Mouse (Mus musculus): ENCODE results near the gene 1810010H24Rik. TPM values are rescaled to one million over a fixed set of nuclear protein-coding genes. Genes with fewer than 3 reads are reported as not detected.
"Not testable (repeated sequence)": the region's sequence is repeated elsewhere in the genome, so short reads cannot be mapped to it uniquely, and the experiment has no call there.

Gene 1810010H24Rik
- polyA plus RNA-seq, 1 experiment from 2014 or later, result 1.5 TPM

- Histone ChIP-seq H3K4me2 (no peak overlapping the region), H3K36me3 (peaks cover 99% of the 10 kb centered on the region), H3K27ac (no peak overlapping the region), H3K9me3 (replicated peaks) (no peaks in the 10 kb centered on the region), H3K4me1 (0 out of 2 replicates have a peak, but pooled peaks cover 11% of the 10 kb centered on the region), H3K27me3 (replicated peaks) (no peaks in the 10 kb centered on the region), H3K9ac (no peak overlapping the region), H3K4me3 (no peak overlapping the region)
- 86% methylated on average over 6 of the region's 6 CpGs for WGBS (ENCODE audit: insufficient replicate concordance)
- no peak for ATAC-seq
Observed at GRCm38 (mm10) chr11:107057391-107057790, 31.9 kb downstream of the 1810010H24Rik start.

GRCm38 (mm10) chr11:107059634-107060033 lies 34.2 kb downstream of the 1810010H24Rik start:
- ATAC-seq; H3K4me3 ChIP-seq; H3K9ac ChIP-seq; H3K4me2 ChIP-seq; H3K4me1 ChIP-seq; H3K27me3 ChIP-seq (replicated peaks); H3K27ac ChIP-seq; H3K9me3 ChIP-seq (replicated peaks): not testable (repeated sequence)
- H3K36me3 ChIP-seq, result peaks cover 95% of the 10 kb centered on the region
- WGBS (ENCODE audit: insufficient replicate concordance), result 70% methylated on average over 3 of the region's 3 CpGs

- H3K4me3 ChIP-seq, result no peak overlapping the region
- no peaks in the 10 kb centered on the region for H3K27me3 ChIP-seq (replicated peaks)
- no peak overlapping the region for H3K4me2 ChIP-seq
- 0 out of 2 replicates have a peak, but pooled peaks cover 3% of the 10 kb centered on the region for H3K4me1 ChIP-seq
- no peaks in the 10 kb centered on the region for H3K9me3 ChIP-seq (replicated peaks)
- H3K27ac ChIP-seq, result no peak overlapping the region
- ATAC-seq, result no peak
- no peak overlapping the region for H3K9ac ChIP-seq
- peaks cover 95% of the 10 kb centered on the region for H3K36me3 ChIP-seq
- WGBS (ENCODE audit: insufficient replicate concordance), result 70% methylated on average over 1 of the region's 1 CpGs
Observed at GRCm38 (mm10) chr11:107060941-107061340, 35.5 kb downstream of the 1810010H24Rik start.

- WGBS (ENCODE audit: insufficient replicate concordance), result 88% methylated on average over 3 of the region's 3 CpGs
- ATAC-seq, result no peak
- H3K27ac ChIP-seq, result no peak overlapping the region
- H3K9ac ChIP-seq, result no peak overlapping the region
- 0 out of 2 replicates have a peak, but pooled peaks cover 3% of the 10 kb centered on the region for H3K4me1 ChIP-seq
- no peak overlapping the region for H3K4me2 ChIP-seq
- H3K27me3 ChIP-seq (replicated peaks), result no peaks in the 10 kb centered on the region
- H3K4me3 ChIP-seq, result no peak overlapping the region
- no peaks in the 10 kb centered on the region for H3K9me3 ChIP-seq (replicated peaks)
- H3K36me3 ChIP-seq, result peaks cover 95% of the 10 kb centered on the region
Observed at GRCm38 (mm10) chr11:107063067-107063466, 37.6 kb downstream of the 1810010H24Rik start.

GRCm38 (mm10) chr11:107064590-107064989 lies 39.1 kb downstream of the 1810010H24Rik start:
- Histone ChIP-seq H3K36me3 (peaks cover 90% of the 10 kb centered on the region), H3K4me2 (no peak overlapping the region), H3K27ac (no peak overlapping the region), H3K4me1 (0 out of 2 replicates have a peak, but pooled peaks cover 3% of the 10 kb centered on the region), H3K4me3 (no peak overlapping the region), H3K9me3 (replicated peaks) (no peaks in the 10 kb centered on the region), H3K27me3 (replicated peaks) (no peaks in the 10 kb centered on the region), H3K9ac (no peak overlapping the region)
- 81% methylated on average over 1 of the region's 1 CpGs for WGBS (ENCODE audit: insufficient replicate concordance)
- no peak for ATAC-seq

GRCm38 (mm10) chr11:107065216-107065785 lies 39.8 kb downstream of the 1810010H24Rik start:
- no peak for ATAC-seq
- H3K9ac ChIP-seq, result no peak overlapping the region
- H3K4me2 ChIP-seq, result no peak overlapping the region
- no peaks in the 10 kb centered on the region for H3K27me3 ChIP-seq (replicated peaks)
- peaks cover 92% of the 10 kb centered on the region for H3K36me3 ChIP-seq
- no peaks in the 10 kb centered on the region for H3K9me3 ChIP-seq (replicated peaks)
- H3K27ac ChIP-seq, result no peak overlapping the region
- H3K4me3 ChIP-seq, result no peak overlapping the region
- 81% methylated on average over 11 of the region's 11 CpGs for WGBS (ENCODE audit: insufficient replicate concordance)
- no peaks in the 10 kb centered on the region for H3K4me1 ChIP-seq

Other genes starting within 250 kb of the 1810010H24Rik start
- 7.0 and 7.3 TPM in 2 replicates for gene Polg2, start 246.1 kb upstream of the 1810010H24Rik start, polyA plus RNA-seq (2016; fragmentation: Nextera tagmentation; extraction: Ambion mirVana)
- 174 and 177 TPM in 2 replicates for gene Ddx5, start 236.5 kb upstream of the 1810010H24Rik start, polyA plus RNA-seq (2016; fragmentation: Nextera tagmentation; extraction: Ambion mirVana)
- 12.6 and 12.7 TPM in 2 replicates for gene Cep95, start 236.4 kb upstream of the 1810010H24Rik start, polyA plus RNA-seq (2016; fragmentation: Nextera tagmentation; extraction: Ambion mirVana)
- 4.3 and 5.1 TPM in 2 replicates for gene Smurf2, start 105.0 kb upstream of the 1810010H24Rik start, polyA plus RNA-seq (2016; fragmentation: Nextera tagmentation; extraction: Ambion mirVana)
- gene Kpna2, start 26.1 kb upstream of the 1810010H24Rik start, polyA plus RNA-seq (2016; fragmentation: Nextera tagmentation; extraction: Ambion mirVana), result 360 and 381 TPM in 2 replicates
- gene Bptf, start 106.4 kb downstream of the 1810010H24Rik start, polyA plus RNA-seq (2016; fragmentation: Nextera tagmentation; extraction: Ambion mirVana), result 12.6 and 12.7 TPM in 2 replicates
- gene Nol11, start 163.7 kb downstream of the 1810010H24Rik start, polyA plus RNA-seq (2016; fragmentation: Nextera tagmentation; extraction: Ambion mirVana), result 43.2 and 46.2 TPM in 2 replicates